Mouse (Mus musculus) kidney, adult 11 months (tissue): ENCODE data around the gene Nktr.
A peak's percentile ranks its signal among the peaks of the same experiment; 100 is the strongest.

Source experiments
- DNase-seq: peaks from one replicate; pipeline ENCODE4 v3.0.0; 2022

Nktr gene

DNA sequence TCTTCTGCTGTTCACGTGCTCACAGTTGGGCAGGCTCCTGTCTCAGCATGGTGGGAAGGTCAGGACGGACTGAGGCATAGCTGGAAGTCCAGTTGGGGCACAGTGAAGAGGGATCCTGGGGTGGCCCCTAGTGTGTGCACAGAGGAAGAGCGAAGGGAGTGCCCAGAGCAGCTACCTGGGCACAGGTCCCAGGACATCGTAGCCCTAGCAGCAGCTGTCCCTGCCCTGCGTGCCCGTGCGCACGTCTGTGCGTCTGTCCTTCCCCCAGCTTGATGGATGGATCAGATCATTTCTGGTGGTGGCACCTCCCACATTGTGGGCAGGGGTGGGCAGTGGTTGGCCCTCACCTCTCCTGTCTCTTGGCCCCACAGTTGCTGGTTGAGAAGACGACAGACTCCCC is 43.3 kb downstream of the Nktr start:
- no peak for DNase-seq

DNA sequence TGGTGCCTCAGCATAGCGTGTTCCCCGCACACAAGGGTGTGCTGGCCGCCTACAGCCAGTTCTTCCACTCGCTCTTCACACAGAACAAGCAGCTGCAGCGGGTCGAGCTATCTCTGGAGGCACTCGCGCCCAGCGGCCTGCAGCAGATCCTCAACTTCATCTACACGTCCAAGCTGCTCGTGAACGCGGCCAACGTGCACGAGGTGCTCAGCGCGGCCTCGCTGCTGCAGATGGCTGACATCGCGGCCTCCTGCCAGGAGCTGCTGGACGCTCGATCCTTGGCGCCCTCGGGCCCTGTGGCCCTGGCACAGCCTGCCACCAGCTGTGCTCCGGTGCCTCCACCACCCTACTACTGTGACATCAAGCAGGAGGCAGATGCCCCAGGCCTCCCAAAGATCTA is 43.8 kb downstream of the Nktr start:
- DNase-seq = no peak

DNA sequence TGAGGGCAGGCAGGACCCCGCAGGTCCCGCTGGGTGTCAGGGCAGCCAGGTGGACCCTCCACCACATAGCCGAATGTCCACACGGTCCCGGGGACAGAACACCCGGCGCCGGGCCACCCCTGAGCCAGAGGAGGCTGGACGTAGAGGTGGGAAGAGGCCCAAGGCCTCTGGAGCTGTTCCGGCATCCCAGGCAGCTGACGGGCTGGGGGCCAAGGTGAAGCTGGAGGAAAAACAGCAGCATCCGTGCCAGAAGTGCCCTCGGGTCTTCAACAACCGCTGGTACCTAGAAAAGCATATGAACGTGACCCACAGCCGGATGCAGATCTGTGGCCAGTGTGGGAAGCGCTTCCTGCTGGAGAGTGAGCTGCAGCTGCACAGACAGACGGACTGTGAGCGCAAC is 44.7 kb downstream of the Nktr start:
- no peak for DNase-seq

DNA sequence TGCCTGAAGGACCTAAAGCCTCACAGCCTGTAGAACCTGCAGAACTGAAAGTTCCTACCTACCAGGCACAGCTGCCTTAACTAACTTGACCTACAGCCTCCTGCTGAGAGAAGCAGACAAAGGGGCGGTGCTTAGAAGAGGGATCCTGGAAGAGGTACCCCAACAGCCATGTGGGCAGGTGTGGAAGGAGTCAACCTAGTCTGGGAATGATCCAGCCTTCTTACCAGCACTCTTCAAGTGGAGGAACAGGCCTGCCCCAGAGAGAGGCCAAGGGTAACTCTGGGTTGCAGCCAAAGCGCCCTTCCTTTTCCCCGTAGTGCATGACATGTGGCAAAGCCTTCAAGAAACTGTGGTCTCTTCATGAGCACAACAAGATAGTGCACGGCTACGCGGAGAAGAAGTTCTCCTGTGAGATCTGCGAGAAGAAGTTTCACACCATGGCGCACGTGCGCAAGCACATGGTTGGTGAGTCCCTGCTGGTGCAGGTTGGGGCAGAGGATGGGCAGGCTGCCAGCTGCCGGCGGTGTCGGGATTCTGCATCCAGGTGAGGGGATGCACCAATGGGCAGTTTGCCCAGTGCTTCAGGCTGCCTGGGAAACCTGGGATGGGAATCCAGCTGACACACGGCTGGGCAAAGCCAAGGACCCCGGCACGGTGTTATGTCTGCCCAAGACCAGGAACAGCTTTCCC is 46.3 kb downstream of the Nktr start:
- DNase-seq = no peak

DNA sequence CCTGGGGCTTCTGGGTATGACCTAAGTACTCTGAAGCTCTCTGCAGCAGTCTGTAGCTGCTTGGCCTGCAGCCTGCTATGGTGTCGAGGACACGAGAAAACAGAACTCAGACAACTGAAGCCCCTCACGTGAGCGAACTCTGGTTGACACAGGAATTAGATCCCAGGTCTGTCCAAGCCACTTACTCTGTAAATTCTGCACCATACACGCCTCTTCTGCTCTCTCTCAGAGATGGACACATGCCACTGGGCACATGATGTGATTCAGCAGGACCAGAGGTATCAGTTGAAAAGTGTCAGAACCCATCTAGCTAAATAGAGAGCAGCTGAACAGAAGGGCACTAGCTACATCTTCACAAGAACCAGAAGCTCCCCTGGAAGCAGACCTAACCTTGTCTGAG is 53.4 kb downstream of the Nktr start:
- no peak for DNase-seq

DNA sequence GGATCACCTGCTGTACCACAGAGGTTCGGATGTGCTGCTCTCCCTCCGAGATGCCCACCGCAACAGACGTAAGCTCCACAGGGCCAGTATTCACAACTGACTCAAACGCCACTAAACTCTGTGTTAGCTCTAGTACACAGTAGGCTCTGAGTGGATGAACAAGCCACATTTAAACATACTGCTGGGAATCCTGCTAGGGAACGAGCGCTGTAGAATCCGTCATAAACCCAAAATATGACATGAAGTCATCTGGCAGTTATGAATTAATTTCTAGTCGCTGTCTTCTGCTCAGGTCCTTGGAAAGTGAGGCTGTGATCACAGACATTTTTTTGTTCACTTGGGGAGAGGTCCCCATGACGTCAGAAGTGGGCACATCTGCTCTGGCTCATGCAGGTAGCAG is 57.0 kb downstream of the Nktr start:
- DNase-seq = no peak

DNA sequence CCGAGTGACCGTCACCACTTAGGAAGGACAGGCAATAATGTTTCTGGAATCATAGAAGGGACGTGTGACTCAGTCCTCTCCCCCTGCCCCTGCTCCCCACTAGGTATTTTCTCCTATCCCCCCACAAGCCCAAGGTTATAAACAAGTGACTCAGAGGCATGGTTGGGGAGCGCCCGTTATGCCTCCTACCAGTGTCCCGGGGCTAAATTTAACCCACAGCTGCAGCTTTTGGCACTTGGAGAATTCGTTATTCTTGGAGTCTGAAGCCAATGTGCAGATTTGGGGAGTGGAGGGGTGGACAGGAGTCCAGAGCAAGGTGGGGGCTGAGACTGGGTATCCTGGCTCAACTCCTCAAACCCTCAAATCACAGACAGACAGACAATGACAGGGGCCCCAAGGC is 57.5 kb downstream of the Nktr start:
- no peak for DNase-seq

DNA sequence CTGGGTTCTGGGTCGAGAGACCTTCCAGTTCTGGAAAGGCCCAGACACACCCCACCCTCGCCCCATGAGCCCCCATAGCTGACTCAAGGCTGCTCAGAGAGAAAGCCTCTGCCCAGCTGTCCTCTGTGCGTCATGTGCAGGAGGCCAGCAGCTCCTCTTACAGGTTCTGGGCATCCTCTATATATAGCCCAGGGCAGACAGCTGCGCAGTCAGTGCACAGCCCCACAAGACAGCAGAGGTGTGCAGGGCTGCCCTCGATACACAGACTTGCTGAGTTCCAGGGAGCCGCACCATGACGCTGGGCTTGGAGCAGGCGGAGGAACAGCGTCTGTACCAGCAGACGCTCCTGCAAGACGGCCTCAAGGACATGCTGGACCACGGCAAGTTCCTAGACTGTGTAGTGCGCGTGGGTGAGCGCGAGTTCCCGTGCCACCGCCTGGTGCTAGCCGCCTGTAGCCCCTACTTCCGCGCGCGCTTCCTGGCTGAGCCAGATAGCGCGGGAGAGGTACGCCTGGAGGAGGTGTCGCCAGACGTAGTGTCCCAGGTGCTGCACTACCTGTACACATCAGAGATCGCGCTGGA is 58.6 kb downstream of the Nktr start, which contains the start of gene Klhl40:
TSS of gene Klhl40 (plus strand) at position 124 of the 582 bp plus-strand sequence.
- DNase-seq = no peak

DNA sequence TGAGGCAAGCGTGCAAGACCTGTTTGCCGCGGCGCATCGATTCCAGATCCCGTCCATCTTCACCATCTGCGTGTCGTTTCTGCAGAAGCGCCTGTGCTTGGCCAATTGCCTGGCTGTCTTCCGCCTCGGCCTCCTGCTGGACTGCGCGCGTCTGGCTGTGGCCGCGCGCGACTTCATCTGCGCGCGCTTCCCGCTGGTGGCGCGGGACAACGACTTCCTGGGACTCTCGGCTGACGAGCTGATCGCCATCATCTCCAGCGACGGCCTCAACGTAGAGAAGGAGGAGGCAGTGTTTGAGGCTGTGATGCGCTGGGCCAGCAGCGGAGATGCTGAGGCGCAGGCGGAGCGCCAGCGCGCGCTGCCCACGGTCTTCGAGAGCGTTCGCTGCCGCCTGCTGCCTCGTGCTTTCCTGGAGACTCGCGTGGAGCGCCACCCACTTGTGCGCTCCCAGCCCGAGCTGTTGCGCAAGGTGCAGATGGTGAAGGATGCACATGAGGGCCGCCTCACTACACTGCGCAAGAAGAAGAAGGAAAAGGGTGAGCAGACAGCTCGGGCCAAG is 59.2 kb downstream of the Nktr start:
- no peak for DNase-seq

DNA sequence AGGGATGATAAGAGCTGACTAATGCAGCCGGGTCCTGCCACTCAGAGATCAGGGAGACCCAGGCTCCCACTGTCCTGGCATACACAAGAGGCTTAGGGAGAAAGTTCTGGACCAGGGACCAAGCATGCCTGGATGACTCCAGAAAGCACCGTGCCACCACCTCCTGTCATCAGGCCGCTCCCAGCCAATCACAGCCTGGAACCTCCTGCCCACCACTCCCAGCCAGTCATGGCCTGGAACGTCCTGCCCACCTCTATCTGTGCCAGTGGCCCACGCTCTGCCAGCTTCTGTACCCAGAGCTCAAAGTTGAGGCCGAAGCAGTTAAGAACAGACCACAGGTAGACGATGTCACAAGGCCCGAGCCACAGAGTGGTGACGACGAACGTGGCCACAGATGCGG is 65.8 kb downstream of the Nktr start:
- DNase-seq = no peak

DNA sequence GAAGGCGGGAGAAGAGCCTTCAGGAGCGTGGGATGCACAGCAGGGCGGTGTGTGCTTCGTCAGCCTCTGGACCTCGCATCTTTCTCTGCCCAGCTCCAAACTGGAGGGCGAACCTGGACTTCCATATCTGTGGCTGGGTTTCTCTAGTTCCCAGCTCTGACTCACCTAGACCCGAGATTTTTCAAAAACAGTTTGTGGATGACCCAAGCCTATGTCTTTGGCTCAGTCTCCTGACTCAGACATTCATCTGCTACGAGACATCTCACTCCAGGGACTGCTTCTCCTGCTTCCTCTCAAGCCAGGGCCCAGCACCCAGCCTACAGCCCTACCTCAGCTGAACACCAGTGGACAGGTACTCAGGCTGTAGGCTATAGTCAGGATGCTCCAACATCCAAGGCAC is 66.3 kb downstream of the Nktr start:
- no peak for DNase-seq

DNA sequence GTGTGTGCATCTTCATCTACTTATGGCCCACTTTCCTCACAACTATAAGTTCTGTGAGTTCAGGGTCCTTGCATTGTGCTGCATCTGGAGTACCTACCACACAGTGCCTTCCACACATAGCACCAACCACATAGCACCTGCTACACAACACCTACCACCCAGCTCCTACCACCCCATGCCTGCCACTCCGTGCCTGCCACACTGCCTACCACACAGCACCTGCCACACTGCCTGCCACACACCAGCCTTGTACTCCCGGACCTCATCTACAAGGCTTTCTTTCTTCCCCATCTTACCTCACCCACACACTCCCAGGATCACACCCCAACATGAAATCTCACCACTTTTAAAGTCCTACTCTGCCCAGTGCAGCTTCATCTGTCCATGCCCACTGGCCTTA is 67.4 kb downstream of the Nktr start:
- DNase-seq = no peak

DNA sequence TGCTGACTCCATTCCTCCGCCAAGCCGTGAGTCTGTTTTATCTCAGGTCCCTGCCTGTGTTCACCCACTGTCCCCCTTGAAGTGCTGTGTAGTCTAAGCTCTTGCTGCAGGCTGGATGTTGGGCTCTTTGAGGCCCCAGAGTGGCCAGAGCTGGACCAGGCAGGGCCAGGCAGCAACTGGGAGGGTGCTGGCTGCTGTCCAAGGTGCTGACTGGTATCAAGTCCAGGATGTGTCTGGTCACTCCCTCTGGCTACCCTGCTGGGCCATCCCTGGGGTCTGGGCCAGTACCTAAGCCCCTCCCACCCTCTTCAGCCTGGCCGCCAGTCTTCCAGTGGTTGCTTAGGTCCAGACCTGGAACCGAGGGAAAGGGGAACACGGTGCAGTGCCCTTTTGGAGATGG is 72.2 kb downstream of the Nktr start:
- peak; percentile 45 for DNase-seq

DNA sequence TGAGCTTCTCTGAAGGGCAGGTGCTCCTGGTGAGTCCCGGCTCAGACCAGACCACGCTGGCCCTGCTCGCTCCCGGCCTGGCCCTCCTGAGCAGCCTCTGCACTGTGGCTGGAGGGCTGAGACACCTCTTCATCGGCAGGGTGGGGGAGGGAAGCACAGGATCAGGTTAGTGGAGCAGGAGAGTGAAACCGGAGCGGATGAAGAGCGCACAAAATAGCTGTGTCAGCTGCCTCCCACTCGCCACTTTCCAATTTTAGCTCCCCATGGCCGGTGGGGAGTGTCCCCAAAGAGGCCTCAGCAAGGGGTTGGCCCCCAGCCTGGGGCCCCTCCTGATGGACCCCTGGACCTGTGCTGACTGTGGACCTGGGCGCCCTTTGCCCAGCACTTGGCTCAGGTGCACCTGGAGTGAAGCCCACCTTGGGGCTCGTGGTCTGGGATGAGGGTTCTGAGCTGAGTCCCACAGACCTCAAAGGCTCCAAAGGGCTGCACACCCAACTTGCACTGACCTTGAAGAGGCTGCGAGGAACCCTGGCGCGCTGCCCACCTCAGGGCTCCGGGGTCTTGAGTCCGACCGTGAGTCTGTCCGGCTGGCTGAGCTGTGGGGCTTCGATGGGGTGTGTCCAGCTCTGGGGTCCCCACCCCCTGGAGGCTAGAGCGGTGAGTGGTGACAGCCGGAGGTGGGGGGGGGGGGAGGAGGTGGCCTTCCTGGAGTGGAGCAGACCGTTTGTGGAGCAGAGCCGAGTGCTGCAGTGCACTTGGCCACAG is 73.0 kb downstream of the Nktr start, which contains the start of gene Hhatl:
TSS of gene Hhatl (minus strand) at position 751 of the 765 bp plus-strand sequence.
- DNase-seq = peak; percentile 57

DNA sequence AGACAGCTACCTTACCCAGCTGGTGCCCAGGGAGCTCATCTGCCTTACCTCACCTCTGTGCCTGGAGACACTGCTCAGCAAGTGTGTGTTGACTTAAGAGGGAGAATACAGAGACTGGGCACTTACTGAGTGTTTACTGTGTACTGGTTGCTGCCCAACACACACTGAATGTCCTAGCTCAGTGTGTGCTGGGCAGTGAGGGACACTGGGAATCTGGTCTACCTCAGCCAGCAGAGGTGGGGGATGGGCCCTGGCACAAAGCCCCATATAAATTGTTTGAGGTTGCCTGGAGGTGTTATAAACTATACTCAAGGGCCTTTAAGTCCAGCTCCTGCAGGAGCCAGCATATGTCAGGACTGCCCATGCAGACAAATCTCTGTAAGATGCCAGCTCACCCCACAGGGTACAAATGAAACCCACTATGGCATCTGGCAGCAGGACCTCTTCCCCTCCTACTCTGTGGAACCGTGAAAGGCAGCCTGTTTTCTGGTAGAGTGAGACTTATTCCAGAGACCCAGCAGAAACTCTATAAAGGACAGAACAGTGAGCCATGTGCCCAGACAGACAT is 76.1 kb downstream of the Nktr start:
- DNase-seq = peak; percentile 57

DNA sequence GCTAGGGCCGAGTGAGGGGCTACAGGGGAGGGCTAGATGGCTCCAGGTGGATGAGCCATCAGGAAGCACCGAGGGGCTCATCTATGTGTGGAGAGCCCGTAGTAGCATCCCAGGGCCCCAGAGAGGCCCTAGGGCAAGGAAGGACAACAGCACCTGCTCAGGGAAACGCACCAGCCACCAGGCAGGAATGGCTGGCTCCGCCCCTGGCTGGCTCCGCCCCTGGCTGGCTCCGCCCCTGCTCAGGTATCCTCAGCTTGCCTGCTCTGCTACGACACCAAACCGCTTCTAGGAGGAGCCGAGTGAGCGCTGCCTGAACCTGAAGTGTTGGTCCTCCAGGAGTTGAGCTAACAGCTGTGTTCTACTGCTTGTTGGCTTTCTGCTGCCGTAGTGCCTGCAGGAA is 78.8 kb downstream of the Nktr start:
- DNase-seq = peak; percentile 66

DNA sequence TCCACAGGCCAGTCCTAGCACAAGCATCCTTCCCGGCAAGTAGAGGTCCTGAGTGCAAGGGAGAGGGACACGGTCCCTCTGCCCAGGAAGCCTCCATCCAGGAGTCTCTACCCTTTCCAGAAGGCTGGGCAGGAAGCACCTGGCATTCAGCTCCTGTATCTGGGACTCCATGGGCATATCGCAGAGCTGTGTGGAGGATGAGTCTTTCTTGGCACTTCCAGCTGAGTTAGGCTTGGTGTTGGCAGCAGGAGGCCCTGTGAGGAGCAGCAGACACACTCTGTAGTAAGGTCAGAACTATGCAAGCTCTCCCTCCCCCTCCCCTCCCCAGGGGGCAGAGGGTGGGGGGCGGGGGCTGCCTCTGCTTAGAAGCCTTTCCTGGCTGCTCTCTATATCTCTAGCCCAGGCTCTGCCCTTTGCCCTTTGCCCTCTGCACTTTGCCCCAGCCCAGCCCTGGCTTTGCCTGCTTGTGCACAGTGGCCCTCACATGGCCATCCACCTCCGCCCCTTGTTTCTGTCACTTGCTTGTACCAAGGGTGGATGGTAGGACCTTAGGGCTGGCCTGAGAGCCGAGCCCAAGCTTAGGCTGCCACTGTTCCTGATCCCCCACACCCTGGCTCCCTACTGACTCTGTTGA is 80.0 kb downstream of the Nktr start:
- DNase-seq = no peak

DNA sequence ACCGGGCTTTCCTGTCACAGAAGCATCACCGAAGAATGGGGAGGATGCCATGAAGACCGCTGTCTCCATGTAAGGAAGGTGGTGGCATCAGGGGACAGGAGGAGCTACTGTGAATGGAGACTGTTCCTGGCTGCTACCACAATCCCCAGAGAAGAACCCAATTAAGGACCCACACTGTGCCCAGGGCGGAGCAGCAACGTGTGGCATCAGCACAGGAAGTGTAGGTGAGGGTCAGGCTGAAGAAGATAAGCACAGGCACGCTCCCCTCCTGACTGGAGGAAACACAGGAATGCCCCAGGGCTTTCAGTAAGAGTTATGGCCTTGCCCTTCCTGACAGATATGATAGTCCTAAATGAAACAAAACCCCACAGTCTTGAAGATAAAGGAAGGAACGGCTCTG is 83.8 kb downstream of the Nktr start:
- no peak for DNase-seq
